Mouse (Mus musculus): ENCODE results near the gene Bola2. TPM values are rescaled to one million over a fixed set of nuclear protein-coding genes. Genes with fewer than 3 reads are reported as not detected.

The Bola2 gene
- polyA plus RNA-seq, 1 experiment from 2014 or later = 86.5 TPM

DNA sequence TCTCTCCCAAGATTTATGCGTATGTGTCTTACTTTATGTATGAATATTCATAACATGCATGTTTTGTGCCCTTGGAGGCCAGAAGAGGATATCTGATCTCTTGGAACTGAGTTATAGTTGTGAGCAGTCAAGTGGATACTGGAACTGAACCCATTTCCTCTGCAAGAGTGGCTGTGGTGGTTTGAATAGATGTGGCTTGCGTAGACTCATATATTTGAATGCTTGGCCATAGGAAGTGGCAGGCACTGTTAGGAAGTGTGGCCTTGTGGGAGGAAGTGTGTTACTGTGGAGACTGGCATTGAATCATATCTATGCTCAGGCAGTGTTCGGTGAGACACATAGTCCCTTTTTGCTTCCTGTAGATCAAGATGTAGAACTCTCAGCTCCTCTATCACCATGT is 39.5 kb upstream of the Bola2 start:
- H3K27ac ChIP-seq (ENCODE audit: low read depth) = peak overlapping the region; percentile 71
- TF ChIP-seq EP300 (IDR thresholded peaks at IDR 0.05; ENCODE audit: low read depth) (no peak), CTCF (IDR thresholded peaks at IDR 0.05; ENCODE audit: low read depth) (no peak)
- ATAC-seq = peak; percentile 62
- no peak for DNase-seq
- no peaks in the 10 kb centered on the region for H3K9me3 ChIP-seq (ENCODE audit: low read length)
- peak overlapping the region; percentile 11; the same call in 1 of the 2 replicates for H3K4me2 ChIP-seq (ENCODE audit: low read depth, low read length)
- H3K9ac ChIP-seq (replicated peaks) = no peak overlapping the region
- H3K4me1 ChIP-seq (ENCODE audit: insufficient read depth) = peaks cover 15% of the 10 kb centered on the region
- WGBS (ENCODE audit: insufficient replicate concordance) = 57% methylated on average over 3 of the region's 3 CpGs
- no peaks in the 10 kb centered on the region for H3K36me3 ChIP-seq (replicated peaks; ENCODE audit: insufficient read depth, low read length)
- H3K27me3 ChIP-seq (ENCODE audit: insufficient read depth, low read length) = no peaks in the 10 kb centered on the region
- H3K4me3 ChIP-seq (ENCODE audit: low read depth, low read length) = no peak overlapping the region

DNA sequence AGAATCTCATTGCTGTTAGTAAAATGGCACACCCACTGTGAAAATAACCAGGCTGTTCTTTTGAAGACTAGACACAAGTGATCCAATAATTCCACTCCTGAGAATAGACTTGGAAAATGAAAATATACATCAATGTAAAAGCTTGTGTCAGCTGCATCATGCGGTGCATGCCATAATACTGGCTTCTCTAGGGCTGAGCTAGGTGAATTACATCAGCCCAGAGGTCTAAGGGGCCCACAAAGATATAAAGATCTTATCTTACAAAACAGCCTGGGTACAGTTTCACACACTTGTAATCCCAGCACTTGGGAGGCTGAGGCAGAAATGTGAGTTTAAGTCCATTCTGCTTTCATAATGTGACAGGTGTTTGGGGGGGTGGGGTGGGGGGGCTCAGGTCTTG is 37.7 kb upstream of the Bola2 start:
- Histone ChIP-seq H3K27ac (ENCODE audit: low read depth) (no peak overlapping the region), H3K9ac (replicated peaks) (no peak overlapping the region), H3K27me3 (ENCODE audit: insufficient read depth, low read length) (no peaks in the 10 kb centered on the region), H3K4me1 (ENCODE audit: insufficient read depth) (peaks cover 9% of the 10 kb centered on the region), H3K4me2 (ENCODE audit: low read depth, low read length) (no peak overlapping the region), H3K36me3 (replicated peaks; ENCODE audit: insufficient read depth, low read length) (peaks cover under 1% of the 10 kb centered on the region; the same call in 1 of the 2 replicates), H3K4me3 (ENCODE audit: low read depth, low read length) (no peak overlapping the region), H3K9me3 (ENCODE audit: low read length) (no peaks in the 10 kb centered on the region)
- WGBS (ENCODE audit: insufficient replicate concordance) = 89% methylated on average over 1 of the region's 1 CpGs
- TF ChIP-seq CTCF (IDR thresholded peaks at IDR 0.05; ENCODE audit: low read depth) (no peak), EP300 (IDR thresholded peaks at IDR 0.05; ENCODE audit: low read depth) (no peak)
- ATAC-seq (no peak), DNase-seq (no peak)

DNA sequence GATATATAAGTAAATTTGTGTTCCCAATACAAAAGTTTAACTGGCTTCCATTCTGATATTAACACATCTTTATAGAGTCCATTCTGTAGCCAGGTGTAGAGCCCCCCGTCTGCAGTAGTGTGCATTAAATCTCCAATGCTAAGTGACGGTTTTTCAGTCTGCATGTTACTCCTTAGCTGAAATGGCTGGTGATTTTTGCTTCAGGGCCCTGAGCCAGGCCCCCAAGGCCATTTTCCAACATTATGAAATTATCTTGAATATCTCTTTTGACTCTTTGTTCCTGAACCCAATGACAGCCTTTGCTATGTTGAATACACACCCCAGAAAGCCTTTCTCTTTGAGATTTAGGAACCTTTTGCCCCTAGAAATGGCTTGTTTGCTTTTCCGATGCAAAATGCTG is 35.4 kb upstream of the Bola2 start:
- DNase-seq (no peak), ATAC-seq (no peak)
- 79% methylated on average over 3 of the region's 3 CpGs for WGBS (ENCODE audit: insufficient replicate concordance)
- TF ChIP-seq CTCF (IDR thresholded peaks at IDR 0.05; ENCODE audit: low read depth) = no peak
- no peak for TF ChIP-seq EP300 (IDR thresholded peaks at IDR 0.05; ENCODE audit: low read depth)
- H3K4me3 ChIP-seq (ENCODE audit: low read depth, low read length) = no peak overlapping the region
- peaks cover 8% of the 10 kb centered on the region for H3K36me3 ChIP-seq (replicated peaks; ENCODE audit: insufficient read depth, low read length)
- no peak overlapping the region for H3K27ac ChIP-seq (ENCODE audit: low read depth)
- no peak overlapping the region for H3K9ac ChIP-seq (replicated peaks)
- H3K27me3 ChIP-seq (ENCODE audit: insufficient read depth, low read length) = no peaks in the 10 kb centered on the region
- no peaks in the 10 kb centered on the region for H3K9me3 ChIP-seq (ENCODE audit: low read length)
- H3K4me1 ChIP-seq (ENCODE audit: insufficient read depth) = peaks cover 9% of the 10 kb centered on the region
- H3K4me2 ChIP-seq (ENCODE audit: low read depth, low read length) = no peak overlapping the region

DNA sequence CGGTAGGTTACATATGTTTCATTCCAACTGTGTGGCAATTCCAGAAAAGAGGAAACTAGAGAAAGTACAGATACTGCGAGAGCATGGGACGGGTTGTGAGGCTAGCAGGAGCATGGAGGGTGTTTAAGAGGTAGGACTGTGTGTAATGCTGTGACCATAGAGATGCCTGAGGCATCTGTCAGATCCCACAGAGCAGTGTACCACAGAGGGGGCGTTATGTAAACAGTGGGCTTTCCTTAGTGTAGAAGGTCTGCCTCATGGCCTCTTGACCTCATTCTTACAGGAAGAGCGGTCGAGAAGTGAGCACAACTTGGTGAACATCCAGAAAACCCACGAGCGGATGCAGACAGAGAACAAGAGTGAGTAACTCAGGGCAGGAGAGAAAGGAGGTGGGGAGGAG is 31.6 kb upstream of the Bola2 start:
- peaks cover 10% of the 10 kb centered on the region for H3K4me1 ChIP-seq (ENCODE audit: insufficient read depth)
- TF ChIP-seq CTCF (IDR thresholded peaks at IDR 0.05; ENCODE audit: low read depth) (no peak), EP300 (IDR thresholded peaks at IDR 0.05; ENCODE audit: low read depth) (no peak)
- no peak overlapping the region for H3K4me3 ChIP-seq (ENCODE audit: low read depth, low read length)
- H3K4me2 ChIP-seq (ENCODE audit: low read depth, low read length) = no peak overlapping the region
- no peak overlapping the region for H3K27ac ChIP-seq (ENCODE audit: low read depth)
- no peaks in the 10 kb centered on the region for H3K9me3 ChIP-seq (ENCODE audit: low read length)
- no peaks in the 10 kb centered on the region for H3K27me3 ChIP-seq (ENCODE audit: insufficient read depth, low read length)
- peaks cover 19% of the 10 kb centered on the region for H3K36me3 ChIP-seq (replicated peaks; ENCODE audit: insufficient read depth, low read length)
- no peak for DNase-seq
- no peak overlapping the region for H3K9ac ChIP-seq (replicated peaks)
- ATAC-seq = peak; percentile 25; the same call in 1 of the 2 replicates
- 74% methylated on average over 8 of the region's 8 CpGs for WGBS (ENCODE audit: insufficient replicate concordance)

DNA sequence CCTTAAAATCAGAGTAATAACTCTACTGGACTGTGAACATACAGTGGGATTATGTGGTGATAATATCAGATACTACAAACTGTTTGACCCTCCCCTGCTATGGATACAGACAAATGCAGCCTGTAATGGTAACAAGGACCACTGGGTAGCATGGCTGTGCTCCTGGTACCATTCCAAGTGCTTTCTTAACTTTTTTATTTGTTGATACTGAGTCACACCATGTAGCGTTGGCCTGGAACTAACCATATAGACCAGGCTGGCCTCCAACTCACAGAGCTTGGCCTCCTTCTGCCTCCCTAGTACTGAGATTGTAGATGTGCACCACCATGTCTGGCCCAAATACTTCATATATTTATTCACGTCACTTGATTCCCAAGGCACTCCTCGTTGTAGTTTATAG is 29.9 kb upstream of the Bola2 start:
- H3K9ac ChIP-seq (replicated peaks) = no peak overlapping the region
- TF ChIP-seq CTCF (IDR thresholded peaks at IDR 0.05; ENCODE audit: low read depth) (no peak), EP300 (IDR thresholded peaks at IDR 0.05; ENCODE audit: low read depth) (no peak)
- no peaks in the 10 kb centered on the region for H3K9me3 ChIP-seq (ENCODE audit: low read length)
- ATAC-seq (no peak), DNase-seq (no peak)
- no peak overlapping the region for H3K27ac ChIP-seq (ENCODE audit: low read depth)
- peaks cover 19% of the 10 kb centered on the region for H3K36me3 ChIP-seq (replicated peaks; ENCODE audit: insufficient read depth, low read length)
- peaks cover 11% of the 10 kb centered on the region for H3K4me1 ChIP-seq (ENCODE audit: insufficient read depth)
- H3K27me3 ChIP-seq (ENCODE audit: insufficient read depth, low read length) = no peaks in the 10 kb centered on the region
- H3K4me2 ChIP-seq (ENCODE audit: low read depth, low read length) = no peak overlapping the region
- WGBS (ENCODE audit: insufficient replicate concordance) = 83% methylated on average over 3 of the region's 3 CpGs
- H3K4me3 ChIP-seq (ENCODE audit: low read depth, low read length) = no peak overlapping the region

DNA sequence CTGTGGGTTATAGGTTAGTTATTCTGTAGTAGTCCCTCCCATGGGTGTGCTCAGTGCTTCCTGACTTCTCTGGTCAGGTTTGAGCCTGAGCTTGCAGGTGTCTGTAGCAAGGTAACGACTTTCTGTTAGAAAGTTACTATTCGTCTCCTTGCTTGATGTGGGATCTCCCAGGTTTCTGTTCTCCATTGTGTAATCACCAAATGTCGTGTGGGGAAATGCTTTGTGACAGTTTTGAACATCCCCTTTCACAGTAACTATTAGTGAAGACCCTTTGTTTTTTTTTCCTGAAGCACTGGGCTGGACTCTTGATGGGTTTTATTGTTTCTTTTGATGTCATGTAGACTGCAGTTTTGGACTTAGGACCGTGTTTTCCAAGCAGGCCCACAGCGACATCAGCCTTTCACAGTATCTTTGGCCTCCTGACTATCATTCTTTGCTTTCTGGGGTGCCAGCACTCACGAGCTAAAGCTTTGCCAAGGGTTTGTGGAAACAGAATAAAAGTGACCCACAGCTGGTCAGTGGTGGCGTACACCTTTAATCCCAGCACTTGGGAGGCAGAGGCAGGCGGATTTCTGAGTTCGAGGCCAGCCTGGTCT is 27.6 kb upstream of the Bola2 start:
- no peak overlapping the region for H3K9ac ChIP-seq (replicated peaks)
- no peaks in the 10 kb centered on the region for H3K27me3 ChIP-seq (ENCODE audit: insufficient read depth, low read length)
- H3K4me3 ChIP-seq (ENCODE audit: low read depth, low read length) = no peak overlapping the region
- H3K9me3 ChIP-seq (ENCODE audit: low read length) = no peaks in the 10 kb centered on the region
- peaks cover 34% of the 10 kb centered on the region for H3K36me3 ChIP-seq (replicated peaks; ENCODE audit: insufficient read depth, low read length)
- WGBS (ENCODE audit: insufficient replicate concordance) = 64% methylated on average over 9 of the region's 9 CpGs
- H3K27ac ChIP-seq (ENCODE audit: low read depth) = peak overlapping the region; percentile 58
- no peak overlapping the region for H3K4me2 ChIP-seq (ENCODE audit: low read depth, low read length)
- H3K4me1 ChIP-seq (ENCODE audit: insufficient read depth) = peaks cover 16% of the 10 kb centered on the region
- DNase-seq (no peak), ATAC-seq (no peak)
- no peak for TF ChIP-seq EP300 (IDR thresholded peaks at IDR 0.05; ENCODE audit: low read depth)
- TF ChIP-seq CTCF (IDR thresholded peaks at IDR 0.05; ENCODE audit: low read depth) = no peak
